Mouse (Mus musculus): ENCODE data around the gene Pycr2. TPM values are rescaled to one million over a fixed set of nuclear protein-coding genes. Genes with fewer than 3 reads are reported as not detected.
"Not testable (repeated sequence)": the region's sequence is repeated elsewhere in the genome, so short reads cannot be mapped to it uniquely, and the experiment has no call there.

Gene Pycr2
- total RNA-seq, 2 experiments from 2014 or later = 19.9 to 20.6 TPM

DNA sequence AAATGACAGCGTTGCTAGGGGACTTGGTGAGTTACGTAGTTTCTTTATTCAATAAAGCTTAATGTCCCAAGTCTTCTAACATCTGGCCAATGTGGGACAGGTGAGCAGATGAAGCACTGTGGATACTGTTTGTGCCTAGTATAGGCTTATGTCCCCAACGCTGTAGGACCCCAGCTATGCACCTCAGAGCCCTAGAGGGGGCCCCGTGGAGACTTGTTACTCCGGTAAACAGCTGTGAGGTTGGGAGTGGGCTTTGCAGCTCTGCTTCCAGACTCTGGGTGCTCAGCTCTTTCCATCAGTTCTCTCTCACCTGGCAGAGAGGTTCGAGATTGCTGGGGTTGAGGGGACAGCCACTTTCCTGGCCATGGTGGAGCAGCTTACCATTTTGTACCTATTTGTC is 1.2 kb downstream of the Pycr2 start:
- DNase-seq = no peak

DNA sequence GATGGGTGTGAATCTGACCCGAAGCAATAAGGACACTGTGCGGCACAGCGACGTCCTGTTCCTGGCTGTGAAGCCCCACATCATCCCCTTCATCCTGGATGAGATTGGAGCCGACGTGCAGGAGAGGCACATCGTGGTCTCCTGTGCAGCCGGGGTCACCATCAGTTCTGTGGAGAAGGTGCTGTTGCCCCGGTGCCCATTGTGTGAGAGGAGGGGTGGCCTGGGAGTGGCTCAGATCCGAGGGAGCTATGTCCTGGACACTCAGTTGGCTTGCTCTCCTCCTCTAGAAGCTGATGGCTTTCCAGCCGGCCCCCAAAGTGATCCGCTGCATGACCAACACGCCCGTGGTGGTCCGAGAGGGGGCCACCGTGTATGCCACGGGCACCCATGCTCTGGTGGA is 1.8 kb downstream of the Pycr2 start:
- no peak for DNase-seq

DNA sequence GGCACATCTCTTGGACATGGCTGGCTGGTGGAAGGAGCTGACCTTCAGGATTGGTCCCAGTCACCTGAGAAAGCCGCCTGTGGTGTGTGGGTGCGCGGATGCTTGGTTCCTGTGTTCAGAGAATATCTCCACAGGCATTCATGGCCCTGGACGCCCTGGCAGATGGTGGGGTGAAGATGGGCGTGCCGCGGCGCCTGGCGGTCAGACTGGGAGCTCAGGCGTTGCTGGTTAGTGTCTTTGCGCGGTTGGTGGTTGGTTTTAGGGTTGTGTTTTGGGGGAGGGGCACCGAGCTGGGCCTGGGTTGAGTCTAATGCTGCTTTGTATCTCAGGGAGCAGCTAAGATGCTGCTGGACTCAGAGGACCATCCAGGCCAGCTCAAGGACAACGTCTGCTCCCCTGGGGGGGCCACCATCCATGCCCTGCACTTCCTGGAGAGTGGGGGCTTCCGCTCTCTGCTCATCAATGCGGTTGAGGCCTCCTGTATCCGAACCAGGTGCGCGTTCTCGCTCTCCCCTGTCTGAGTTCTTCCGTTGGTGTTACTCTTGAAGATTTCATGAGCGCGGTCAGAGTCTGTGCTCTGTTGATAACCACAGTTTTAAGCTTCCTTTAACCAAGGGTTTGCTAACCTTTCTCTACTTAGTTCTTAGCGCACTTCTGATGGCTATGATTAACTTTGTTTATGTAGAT is 2.5 kb downstream of the Pycr2 start:
- no peak for DNase-seq

DNA sequence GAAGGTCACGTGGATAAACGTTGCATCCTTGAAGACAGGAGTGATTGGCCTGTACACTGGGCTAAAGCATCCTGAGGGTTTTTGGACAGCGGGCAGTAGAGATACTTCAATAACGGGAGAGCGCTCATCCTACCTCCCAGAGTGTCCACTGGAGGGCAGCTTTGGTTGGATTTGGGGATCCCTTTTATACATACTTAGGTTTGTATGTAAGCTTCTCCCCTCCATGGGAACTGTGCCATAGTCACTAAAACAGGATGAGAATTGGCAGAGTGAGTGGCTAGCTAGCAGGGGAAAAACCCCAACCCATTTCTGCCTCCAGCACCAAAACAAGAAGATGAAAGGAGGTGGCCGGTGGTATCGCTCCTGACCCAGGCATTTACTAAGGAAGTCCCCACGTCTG is 7.0 kb downstream of the Pycr2 start:
- no peak for DNase-seq

DNA sequence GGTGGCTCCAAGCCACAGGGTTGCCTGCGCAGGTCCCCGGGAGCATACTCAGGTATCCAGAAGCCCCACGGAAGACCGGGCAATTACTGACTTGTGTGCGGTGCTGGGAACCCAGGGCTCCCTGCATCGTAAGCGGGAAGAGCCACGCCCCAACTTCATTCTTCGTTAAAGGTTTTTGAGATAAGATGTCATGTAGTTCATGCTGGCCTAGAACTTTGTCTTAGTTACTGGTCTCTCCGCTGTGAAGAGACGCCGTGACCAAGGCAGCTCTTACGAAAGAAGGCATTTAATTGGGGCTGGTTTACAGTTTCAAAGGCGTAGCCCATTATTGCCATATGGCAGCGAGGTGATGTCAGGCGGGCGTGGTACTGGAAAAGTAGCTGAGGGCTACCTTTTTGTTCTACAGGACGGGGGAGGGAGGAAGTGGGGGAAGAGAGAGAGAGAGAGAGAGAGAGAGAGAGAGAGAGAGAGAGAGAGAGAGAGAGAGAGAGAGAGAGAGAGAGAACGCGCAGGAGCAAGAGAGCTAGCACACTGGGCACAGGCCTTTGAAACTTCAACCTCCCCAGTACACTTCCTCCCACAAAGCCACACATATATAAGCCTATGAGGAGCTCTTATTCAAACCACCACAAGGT is 7.7 kb downstream of the Pycr2 start:
- DNase-seq = no peak

DNA sequence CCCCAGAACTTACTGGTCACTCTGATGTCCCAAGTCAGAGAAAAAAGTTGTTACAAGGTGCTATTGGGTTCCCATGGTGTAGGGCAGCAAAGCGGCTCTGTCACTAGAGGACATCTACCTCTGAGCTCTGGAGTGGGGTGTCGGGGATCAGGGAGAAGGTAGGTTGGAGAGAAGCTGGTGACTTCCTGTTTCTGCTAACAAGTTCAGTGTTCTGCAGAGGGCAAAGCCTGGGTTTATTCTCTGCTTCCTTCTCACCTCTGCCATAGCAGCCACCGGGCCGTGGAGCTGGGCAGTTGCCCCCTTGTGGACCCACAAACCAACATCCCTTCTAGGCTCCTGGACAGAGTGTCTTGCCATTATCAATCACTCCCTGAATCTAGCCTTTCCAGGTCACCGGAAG is 8.7 kb downstream of the Pycr2 start:
- no peak for DNase-seq

DNA sequence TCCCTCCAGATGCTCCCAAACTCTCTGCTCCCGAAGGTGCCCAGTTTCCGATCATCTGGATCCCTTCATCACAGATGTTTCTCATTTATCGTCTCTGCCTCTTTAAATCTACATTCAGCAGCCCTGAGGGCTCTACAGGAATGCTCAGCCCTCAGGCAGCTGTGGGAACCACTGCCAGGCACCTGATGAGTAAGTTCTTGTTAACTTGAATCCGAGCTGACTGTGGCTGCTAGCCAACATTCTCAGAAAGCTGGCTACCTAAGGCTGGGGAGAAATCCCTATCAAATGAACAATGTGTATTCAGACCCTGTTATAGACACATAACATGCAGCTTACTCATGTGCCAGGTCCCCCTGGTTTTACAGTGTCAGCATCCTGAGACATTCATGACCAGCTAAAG is 9.7 kb downstream of the Pycr2 start:
- no peak for DNase-seq

DNA sequence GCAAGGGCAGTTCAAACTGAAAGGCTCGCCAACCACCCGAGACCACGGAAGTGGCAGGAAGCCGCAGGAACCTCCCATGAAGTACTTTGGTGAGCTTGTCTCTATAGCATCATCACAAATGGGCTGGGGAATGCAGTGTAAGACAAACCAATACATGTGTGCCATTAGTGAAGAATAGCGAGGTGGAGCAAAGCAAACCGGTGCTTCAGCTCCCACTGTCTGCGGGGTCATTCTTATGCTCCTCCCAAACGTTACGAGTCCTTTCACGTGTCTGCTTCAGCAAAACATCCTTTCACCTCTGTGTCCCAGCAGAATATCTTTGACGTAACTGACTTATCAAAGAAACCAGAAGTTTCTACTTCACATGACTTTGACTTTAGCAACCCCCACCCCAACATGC is 12.3 kb downstream of the Pycr2 start:
- DNase-seq = no peak

DNA sequence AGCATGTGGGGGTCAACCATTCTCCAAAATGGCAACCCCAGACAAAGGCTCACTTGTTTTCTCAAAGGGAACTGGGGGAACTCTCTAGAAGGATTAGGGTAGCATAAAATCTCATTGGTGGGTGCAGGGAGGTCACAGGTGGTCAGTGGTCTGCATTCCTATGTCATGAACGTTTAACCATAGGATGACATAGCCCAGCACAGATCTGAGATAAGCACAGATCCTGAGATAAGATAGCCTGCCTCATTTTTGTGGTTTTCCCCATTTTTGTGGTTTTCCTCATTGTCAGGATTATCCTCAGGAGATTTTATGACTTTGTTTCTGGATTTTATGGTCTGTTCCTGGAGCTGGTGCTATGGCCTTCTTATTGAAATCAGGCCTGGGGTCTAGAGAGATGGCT is 13.0 kb downstream of the Pycr2 start:
- DNase-seq = no peak

DNA sequence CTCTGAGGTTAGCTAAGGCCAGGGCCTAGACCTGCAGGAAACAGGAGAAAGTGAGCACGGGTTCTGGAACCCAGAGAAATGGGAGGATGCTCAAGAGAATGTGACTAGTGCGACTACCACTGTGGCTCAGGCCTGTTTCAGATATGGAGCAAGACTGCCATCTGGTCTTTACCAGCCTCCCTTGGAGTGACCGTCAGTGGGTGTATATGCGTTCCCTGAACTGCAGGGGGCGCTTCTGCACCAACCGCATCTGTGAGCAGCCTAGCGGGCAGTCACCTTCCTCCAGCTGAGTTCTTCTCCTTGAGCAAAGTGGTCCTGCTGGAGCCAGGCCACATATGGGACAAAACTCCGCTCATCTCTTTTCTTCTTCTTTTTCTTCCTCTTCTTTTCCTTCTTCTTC is 15.6 kb downstream of the Pycr2 start:
- DNase-seq = no peak

DNA sequence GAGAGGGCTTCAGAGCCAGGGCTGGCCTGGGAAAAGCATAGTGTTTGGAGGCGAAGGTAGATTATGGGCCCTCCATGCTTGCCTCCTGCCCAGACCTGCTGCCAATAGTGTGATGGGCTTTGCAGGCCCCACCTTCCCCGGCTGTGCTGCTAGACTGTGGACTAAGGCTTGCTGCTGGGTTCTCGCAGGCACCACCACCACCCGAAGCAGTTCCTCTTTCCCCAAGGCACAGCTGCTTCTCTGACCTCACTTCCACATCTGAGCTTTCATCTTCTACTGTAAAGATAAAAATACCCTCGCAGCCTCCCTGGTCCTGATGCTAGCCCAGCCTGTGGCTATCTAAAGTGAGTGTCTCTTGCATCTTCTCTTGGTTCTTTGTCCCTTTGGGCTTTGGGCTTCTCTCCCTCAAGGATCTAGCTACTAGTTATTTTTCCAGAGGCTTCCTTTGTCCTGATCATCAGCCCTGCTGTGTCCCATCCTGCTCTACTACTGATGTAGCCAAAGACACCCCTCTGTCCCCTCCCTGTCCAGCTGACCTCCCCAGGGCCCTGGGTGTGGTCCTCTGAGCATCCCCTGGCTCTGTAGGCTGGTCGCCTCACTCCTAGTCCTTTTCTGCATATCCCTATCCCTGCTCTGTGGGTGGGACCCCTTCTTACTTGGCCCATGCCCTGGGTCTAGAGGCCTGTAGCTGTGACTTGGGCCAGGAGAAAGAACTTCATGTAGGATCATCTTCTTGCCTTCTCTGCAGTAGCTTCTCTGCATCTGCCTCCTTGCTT is 18.4 kb downstream of the Pycr2 start:
- DNase-seq = no peak

DNA sequence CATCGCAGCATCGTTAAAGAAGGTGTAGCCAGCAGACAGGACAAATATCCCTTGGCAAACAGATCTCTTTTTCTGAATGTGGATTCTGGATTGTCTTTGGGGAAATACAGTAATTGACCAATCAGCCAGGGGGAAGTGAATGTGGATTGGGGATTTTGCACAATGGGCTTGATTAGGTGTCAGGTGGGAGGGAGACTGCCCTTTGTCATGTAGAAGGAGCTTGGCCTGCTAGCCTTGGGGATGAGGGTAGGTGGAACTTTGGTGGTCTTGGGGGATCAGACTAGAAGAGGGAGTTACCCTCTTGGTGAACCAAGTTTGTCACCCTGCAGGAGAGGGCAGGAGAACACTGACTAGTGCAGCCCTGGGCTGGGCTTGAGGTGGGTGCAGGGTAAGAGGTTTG is 20.6 kb downstream of the Pycr2 start:
- no peak for DNase-seq

DNA sequence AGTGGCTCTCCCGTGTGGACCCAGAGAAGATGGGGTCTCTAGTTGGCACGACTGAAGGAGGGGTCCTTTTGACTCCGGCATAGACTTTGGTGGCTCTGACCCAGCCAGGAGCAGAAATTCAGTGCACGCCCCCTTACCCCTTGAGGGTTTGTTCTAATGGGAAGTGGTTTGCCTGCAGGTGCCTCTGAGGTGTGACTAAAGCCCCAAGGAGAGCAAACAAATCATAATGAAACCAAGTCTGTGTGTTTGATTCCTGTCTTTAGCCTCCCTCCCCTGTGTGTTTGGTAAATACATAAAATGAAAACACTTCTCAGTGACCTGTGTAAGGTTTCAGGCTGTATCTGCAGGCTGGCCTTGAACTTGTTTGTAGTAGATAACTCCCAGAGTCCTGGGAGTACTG is 22.2 kb downstream of the Pycr2 start:
- no peak for DNase-seq

DNA sequence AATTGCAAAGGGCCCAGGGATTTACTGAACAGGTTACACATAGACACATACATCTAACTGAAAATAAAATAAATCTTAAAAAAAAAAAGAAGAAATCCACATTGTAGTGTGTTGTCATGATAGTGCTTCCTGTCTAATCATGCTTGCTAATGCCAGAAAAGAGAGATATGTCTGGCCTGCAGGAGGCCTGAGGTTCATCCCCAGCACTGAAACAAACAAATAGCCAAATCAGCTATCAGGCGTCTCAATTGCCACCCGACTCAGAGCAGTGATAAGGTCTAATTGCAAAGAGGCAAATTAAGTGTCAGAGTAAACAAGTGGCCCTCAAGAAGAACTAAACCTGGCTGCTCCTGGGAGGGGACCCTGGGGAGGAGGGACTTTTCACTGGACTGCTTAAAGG is 25.5 kb downstream of the Pycr2 start:
- DNase-seq = no peak

DNA sequence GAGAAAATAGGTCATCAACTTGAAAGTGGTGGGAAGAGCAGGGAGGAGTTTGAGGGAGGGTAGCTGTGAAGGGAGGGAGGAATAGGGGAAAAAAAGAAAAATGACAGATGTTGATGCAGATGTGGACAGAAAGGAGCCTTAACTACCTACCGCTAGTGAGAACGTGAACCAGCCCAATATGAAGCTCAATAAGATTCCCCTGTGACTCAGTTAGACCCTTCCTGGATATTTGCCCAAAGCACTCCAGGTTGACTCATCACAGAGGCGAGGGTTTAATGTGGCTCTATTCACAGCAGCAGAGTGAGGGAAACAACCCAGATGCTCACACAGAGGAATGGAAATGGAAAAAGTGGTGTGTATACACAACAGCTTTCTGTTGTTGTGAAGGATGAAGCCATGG is 27.0 kb downstream of the Pycr2 start:
- DNase-seq = no peak

DNA sequence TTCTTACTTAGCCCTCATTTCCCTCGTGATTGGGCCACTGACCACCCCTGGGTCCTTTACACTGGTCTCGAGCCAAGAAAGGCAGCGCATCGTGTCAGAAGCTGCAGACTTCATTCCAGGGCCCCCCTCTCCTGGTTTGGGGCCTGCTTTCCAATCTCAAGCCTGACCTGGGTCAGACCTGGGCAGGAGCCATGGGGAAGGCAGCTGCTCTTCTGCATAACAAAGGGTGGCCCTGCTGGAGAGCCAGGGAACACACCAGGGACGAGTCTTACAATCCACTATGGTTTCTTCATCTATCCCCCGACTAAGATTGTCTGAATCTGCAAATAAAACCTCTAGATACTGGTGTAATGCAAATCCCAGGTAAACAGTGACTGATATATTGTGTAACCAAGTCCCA is 29.6 kb downstream of the Pycr2 start:
- DNase-seq = no peak

DNA sequence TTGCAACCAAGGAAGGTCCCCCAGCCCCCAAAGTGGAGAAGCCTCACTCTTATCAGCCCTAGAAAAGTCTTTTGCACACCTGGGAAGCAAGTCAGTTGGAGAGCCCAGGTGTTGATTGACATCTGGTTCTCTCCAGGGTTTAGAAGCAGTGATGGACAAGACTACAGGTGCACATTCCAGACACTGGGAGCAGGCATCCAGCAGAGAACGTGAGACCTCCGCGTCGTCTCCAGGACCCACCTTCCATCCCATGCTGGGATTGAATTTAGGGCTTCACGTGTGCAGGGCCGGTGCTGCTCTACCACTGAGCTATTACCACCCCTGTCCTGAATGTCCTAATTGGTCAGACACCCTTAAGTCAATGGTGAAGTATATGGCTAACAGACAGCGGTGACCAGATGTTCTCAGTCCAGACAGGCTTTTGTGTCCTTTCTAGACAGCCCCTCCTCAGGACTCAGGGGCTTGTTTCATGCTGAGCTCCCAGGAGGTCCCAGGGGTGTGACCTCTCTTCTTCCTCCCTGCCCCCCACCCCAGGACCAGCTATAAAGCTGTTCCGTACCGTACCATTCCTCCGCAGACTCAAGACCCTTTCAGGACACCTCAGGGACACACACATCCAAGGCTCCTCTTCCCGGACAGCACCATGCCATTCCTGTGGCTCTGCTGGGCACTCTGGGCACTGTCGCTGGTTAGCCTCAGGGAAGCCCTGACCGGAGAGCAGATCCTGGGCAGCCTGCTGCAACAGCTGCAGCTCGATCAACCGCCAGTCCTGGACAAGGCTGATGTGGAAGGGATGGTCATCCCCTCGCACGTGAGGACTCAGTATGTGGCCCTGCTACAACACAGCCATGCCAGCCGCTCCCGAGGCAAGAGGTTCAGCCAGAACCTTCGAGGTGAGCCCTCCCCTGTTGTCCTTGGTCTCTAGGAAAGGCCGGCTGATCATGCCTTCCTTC is 30.6 kb downstream of the Pycr2 start, which contains the start of gene Lefty1:
Gene Lefty1 (plus strand): TSS at position 556 of the 953 bp plus-strand sequence.
- no peak for DNase-seq

DNA sequence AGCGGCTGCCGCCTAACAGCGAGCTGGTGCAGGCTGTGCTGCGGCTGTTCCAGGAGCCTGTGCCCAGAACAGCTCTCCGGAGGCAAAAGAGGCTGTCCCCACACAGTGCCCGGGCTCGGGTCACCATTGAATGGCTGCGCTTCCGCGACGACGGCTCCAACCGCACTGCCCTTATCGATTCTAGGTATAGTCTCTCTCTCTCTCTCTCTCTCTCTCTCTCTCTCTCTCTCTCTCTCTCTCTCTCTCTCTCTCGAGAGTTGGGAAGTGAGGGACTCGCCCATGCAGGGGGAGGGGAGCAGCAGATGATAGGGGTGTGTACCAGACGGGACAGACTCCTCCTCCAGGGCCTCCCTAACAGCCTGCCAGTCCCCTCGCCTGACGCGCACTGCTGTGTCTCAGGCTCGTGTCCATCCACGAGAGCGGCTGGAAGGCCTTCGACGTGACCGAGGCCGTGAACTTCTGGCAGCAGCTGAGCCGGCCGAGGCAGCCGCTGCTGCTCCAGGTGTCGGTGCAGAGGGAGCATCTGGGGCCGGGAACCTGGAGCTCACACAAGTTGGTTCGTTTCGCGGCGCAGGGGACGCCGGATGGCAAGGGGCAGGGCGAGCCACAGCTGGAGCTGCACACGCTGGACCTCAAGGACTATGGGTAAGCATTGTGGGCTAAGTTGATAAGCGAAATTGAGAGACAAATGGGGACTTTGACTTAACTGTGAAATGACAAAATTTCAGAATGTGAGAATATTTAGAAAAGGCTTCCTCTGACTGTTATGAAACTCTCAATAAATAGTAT is 32.7 kb downstream of the Pycr2 start:
- DNase-seq = peak; percentile 41

DNA sequence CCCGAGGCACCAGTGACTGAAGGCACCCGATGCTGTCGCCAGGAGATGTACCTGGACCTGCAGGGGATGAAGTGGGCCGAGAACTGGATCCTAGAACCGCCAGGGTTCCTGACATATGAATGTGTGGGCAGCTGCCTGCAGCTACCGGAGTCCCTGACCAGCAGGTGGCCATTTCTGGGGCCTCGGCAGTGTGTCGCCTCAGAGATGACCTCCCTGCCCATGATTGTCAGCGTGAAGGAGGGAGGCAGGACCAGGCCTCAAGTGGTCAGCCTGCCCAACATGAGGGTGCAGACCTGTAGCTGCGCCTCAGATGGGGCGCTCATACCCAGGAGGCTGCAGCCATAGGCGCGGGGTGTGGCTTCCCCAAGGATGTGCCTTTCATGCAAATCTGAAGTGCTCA is 33.5 kb downstream of the Pycr2 start:
- not testable (repeated sequence) for DNase-seq

DNA sequence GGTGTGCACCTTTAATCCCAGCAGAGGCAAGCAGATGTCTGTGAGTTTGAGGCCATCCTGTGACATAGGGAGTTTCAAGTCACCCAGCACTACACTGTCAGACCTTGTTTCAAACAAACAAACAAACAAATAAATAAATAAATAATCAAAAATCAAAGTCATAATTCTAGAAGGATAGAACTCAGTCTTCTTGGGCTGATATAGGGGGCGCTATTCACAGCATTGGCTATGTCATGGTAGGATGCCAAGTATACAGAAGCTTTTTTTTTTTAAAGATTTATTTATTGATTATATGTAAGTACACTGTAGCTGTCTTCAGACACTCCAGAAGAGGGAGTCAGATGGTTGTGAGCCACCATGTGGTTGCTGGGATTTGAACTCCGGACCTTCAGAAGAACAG is 34.7 kb downstream of the Pycr2 start:
- DNase-seq = not testable (repeated sequence)

DNA sequence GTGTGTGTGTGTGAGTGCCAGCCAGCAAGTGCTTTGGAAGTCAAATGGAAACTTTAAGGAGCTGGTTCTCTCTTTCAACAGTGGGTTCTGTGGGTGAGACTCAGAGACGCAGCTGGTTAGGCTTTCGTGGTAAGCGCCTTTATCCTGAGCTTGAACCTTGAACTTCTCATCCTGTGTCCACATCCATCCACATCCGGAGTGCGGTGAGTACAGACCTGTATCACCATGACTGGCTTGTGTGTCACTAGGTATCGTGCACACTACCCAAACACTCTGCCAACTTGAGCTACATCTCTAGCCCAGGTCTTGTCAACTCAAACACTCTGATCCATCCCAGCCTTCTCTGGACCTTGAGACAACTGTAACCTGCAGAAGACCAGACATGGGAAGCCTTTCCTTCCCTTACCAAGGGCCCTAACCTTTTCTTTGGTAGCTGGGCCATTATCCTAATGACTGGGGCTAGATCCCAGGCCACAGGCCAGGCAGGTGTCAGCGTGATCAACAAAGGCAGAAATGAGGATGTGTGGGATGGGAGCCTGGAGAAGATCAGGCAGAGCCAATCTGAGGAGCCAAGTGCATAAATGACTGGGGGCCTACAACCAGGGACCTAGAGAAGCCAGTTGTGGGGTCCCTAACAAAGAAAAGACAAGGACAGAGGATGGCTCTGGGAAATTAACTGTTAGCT is 36.8 kb downstream of the Pycr2 start:
- DNase-seq = no peak

Data from gastrocnemius, postnatal 10 days (tissue).